Mouse (Mus musculus) yolk sac, embryonic 10.5 days (tissue): Measurements from ENCODE around the gene Ddah1.
"Not testable (repeated sequence)": the region's sequence is repeated elsewhere in the genome, so short reads cannot be mapped to it uniquely, and the experiment has no call there.

Source experiments
- DNase-seq: peaks from one replicate; pipeline ENCODE4 v3.0.0-alpha.2; 2017; ENCODE audit warnings: low spot score

Ddah1 gene

GRCm38 (mm10) chr3:145864033-145864712 is 105.7 kb downstream of the Ddah1 start:
- no peak for DNase-seq

GRCm38 (mm10) chr3:145864713-145865233 is 106.3 kb downstream of the Ddah1 start:
- no peak for DNase-seq

GRCm38 (mm10) chr3:145872680-145873079 is 114.2 kb downstream of the Ddah1 start:
- DNase-seq = no peak

GRCm38 (mm10) chr3:145873271-145873670 is 114.8 kb downstream of the Ddah1 start:
- no peak for DNase-seq

- DNase-seq = no peak
Observed at GRCm38 (mm10) chr3:145874126-145874525, 115.7 kb downstream of the Ddah1 start.

GRCm38 (mm10) chr3:145876120-145876519 is 117.6 kb downstream of the Ddah1 start:
- no peak for DNase-seq

- DNase-seq = not testable (repeated sequence)
Observed at GRCm38 (mm10) chr3:145878867-145879266, 120.4 kb downstream of the Ddah1 start.

GRCm38 (mm10) chr3:145880335-145880734 is 121.9 kb downstream of the Ddah1 start:
- DNase-seq = no peak

GRCm38 (mm10) chr3:145882076-145882874 is 123.8 kb downstream of the Ddah1 start:
- DNase-seq = no peak

- DNase-seq = no peak
Observed at GRCm38 (mm10) chr3:145883233-145883632, 124.8 kb downstream of the Ddah1 start.

GRCm38 (mm10) chr3:145885376-145885775 is 126.9 kb downstream of the Ddah1 start:
- DNase-seq = no peak

GRCm38 (mm10) chr3:145885851-145886464 is 127.5 kb downstream of the Ddah1 start:
- DNase-seq = peak; percentile 71

- no peak for DNase-seq
Observed at GRCm38 (mm10) chr3:145887430-145887971, 129.0 kb downstream of the Ddah1 start.

- DNase-seq = no peak
Observed at GRCm38 (mm10) chr3:145890346-145891132, 132.1 kb downstream of the Ddah1 start.

GRCm38 (mm10) chr3:145892451-145892850 is 134.0 kb downstream of the Ddah1 start:
- no peak for DNase-seq

GRCm38 (mm10) chr3:145894131-145894530 is 135.7 kb downstream of the Ddah1 start:
- no peak for DNase-seq

GRCm38 (mm10) chr3:145897749-145898148 is 139.3 kb downstream of the Ddah1 start:
- DNase-seq = no peak

GRCm38 (mm10) chr3:145899832-145900231 is 141.4 kb downstream of the Ddah1 start:
- no peak for DNase-seq

GRCm38 (mm10) chr3:145903530-145903929 is 145.1 kb downstream of the Ddah1 start:
- no peak for DNase-seq

- peak; percentile 64 for DNase-seq
Observed at GRCm38 (mm10) chr3:145904850-145905776, 146.6 kb downstream of the Ddah1 start.
